Mouse (Mus musculus) neural tube, embryonic 14.5 days (tissue): Measurements from ENCODE around the gene Atp8a1. TPM values are rescaled to one million over a fixed set of nuclear protein-coding genes. Genes with fewer than 3 reads are reported as not detected.

Experiments
- ATAC-seq: fragments of 200-750 bp; cut with Nextera tagmentation; 2 replicates; pipeline ENCODE4 v1.8.0; 2017; ENCODE audit warnings: low read depth, mild to moderate bottlenecking, moderate TSS enrichment, moderate library complexity
- H3K27ac ChIP-seq: fragments of 300-500 bp; sonication (generic); 2 replicates; pipeline ENCODE4 v1.5.1; 2014; ENCODE audit warnings: low read depth, mild to moderate bottlenecking, control low read depth, low read length, moderate library complexity, mixed read lengths
- H3K27me3 ChIP-seq: fragments of 300-500 bp; sonication (generic); 2 replicates; pipeline ENCODE4 v1.6.1; 2014; ENCODE audit warnings: low read length; ENCODE audit not compliant: control insufficient read depth, insufficient read depth
- H3K36me3 ChIP-seq: fragments of 300-500 bp; sonication (generic); 2 replicates; pipeline ENCODE4 v1.6.1; 2014; ENCODE audit warnings: low read length, mixed read lengths; ENCODE audit not compliant: control insufficient read depth, insufficient read depth
- H3K4me1 ChIP-seq: fragments of 300-500 bp; sonication (generic); 2 replicates; pipeline ENCODE4 v1.6.1; 2014; ENCODE audit warnings: low read length; ENCODE audit not compliant: control insufficient read depth, insufficient read depth
- H3K4me2 ChIP-seq: fragments of 300-500 bp; sonication (generic); 2 replicates; pipeline ENCODE4 v1.6.1; 2014; ENCODE audit warnings: mild to moderate bottlenecking, low read depth, low read length, control low read depth
- H3K4me3 ChIP-seq: fragments of 300-500 bp; sonication (generic); 2 replicates; pipeline ENCODE4 v1.5.1; 2014; ENCODE audit warnings: low read depth, low read length, control low read depth, mixed read lengths
- H3K9ac ChIP-seq: fragments of 300-500 bp; sonication (generic); replicated peaks from 2 replicates; pipeline ENCODE4 v1.6.1; 2014; ENCODE audit warnings: low read depth, mild to moderate bottlenecking, control low read depth, low read length, mixed read lengths
- H3K9me3 ChIP-seq: fragments of 300-500 bp; sonication (generic); 2 replicates; pipeline ENCODE4 v1.6.1; 2016; ENCODE audit warnings: low read length; ENCODE audit not compliant: control insufficient read depth
- WGBS: fragments of 180-500 bp; shearing (Covaris S2); extraction: QIAGEN DNeasy Blood & Tissue Kit; methylation state at CpG from one replicate; pipeline ENCODE4 v1.1.7; 2014; 5-methylcytosine and 5-hydroxymethylcytosine counted together
- polyA plus RNA-seq: library from polyadenylated mRNA; unstranded; fragments of >200 nt; fragmentation: Nextera tagmentation; extraction: Ambion mirVana; gene quantifications from 2 replicates; pipeline ENCODE4 v1.2.1, GENCODE M21; 2014

The Atp8a1 gene
- polyA plus RNA-seq, 1 experiment from 2014 or later: 72.6 TPM

DNA sequence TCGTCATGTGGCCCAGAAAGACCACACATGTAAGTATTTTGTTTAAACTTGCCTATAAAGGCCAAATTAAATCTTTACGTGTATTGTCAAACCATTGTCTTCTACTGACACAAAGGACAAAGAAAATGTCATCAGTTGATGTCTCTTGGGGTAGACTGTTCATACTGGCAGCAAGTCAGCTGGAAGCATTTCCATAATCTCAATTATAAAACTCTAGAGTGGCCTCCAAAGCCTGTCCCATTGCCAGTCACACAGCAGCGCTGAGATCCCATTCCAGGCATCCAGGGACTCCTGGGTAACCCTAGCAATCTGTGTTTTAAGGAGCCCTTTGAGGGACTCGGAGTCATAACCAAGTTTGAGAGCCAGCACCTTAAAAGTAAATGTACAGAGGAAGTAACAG is 48.9 kb downstream of the Atp8a1 start:
- no peaks in the 10 kb centered on the region for H3K27me3 ChIP-seq
- no peak overlapping the region for H3K9ac ChIP-seq
- H3K36me3 ChIP-seq: no peaks in the 10 kb centered on the region
- no peak overlapping the region for H3K4me3 ChIP-seq
- H3K4me1 ChIP-seq: 0 out of 2 replicates have a peak, but pooled peaks cover 2% of the 10 kb centered on the region
- no peak overlapping the region for H3K4me2 ChIP-seq
- H3K9me3 ChIP-seq: no peaks in the 10 kb centered on the region
- no peak overlapping the region for H3K27ac ChIP-seq
- 85% methylated on average over 4 of the region's 4 CpGs for WGBS
- no peak for ATAC-seq

DNA sequence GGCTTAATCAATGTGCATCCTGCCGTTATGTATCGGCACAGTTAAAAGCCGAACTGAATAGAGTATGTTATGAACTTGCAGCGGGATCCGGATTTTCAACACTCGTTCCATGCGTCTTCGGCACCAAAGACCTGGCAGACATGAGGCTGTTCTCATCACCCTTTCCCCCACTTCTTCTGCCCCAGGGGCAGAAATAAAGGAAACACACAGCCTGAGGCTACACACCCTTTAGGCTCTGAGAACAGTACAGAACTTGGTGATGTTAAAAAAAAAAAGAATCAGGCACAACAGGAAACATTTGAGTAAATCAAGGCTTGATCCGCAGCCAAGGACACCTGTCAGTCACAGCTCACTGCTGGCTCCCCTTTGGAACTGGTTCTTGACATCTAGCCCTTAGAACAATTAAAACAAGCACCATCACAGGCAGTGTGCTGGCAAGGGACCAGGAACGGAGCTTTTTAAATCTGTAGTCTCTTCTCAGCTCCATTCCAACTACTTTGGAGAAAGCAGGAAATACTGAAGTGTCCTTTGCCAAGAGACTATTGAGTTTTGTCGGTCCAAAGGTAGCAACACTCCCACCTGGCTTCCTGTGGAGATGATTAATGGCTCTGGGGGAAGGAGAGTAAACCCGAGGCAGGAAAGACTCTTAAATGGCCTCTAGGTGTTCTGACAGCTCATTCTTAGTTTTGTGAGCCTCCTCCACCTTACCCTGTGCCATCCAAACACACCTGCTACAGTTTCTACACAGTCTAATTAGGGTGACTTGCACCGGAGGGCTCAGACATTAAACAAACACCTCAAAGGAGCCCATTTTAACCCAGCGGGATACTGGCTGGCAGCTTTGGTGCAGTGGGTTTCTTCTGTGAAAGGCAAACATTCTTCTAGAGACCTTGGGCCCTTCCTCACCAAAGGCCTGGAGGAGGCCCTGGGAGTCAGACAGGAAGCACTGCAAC is 50.0 kb downstream of the Atp8a1 start:
- ATAC-seq: no peak
- Histone ChIP-seq H3K27me3 (no peaks in the 10 kb centered on the region), H3K4me1 (0 out of 2 replicates have a peak, but pooled peaks cover 2% of the 10 kb centered on the region), H3K36me3 (no peaks in the 10 kb centered on the region), H3K9ac (no peak overlapping the region), H3K4me2 (no peak overlapping the region), H3K9me3 (no peaks in the 10 kb centered on the region), H3K27ac (no peak overlapping the region), H3K4me3 (no peak overlapping the region)
- WGBS: 66% methylated on average over 14 of the region's 14 CpGs

DNA sequence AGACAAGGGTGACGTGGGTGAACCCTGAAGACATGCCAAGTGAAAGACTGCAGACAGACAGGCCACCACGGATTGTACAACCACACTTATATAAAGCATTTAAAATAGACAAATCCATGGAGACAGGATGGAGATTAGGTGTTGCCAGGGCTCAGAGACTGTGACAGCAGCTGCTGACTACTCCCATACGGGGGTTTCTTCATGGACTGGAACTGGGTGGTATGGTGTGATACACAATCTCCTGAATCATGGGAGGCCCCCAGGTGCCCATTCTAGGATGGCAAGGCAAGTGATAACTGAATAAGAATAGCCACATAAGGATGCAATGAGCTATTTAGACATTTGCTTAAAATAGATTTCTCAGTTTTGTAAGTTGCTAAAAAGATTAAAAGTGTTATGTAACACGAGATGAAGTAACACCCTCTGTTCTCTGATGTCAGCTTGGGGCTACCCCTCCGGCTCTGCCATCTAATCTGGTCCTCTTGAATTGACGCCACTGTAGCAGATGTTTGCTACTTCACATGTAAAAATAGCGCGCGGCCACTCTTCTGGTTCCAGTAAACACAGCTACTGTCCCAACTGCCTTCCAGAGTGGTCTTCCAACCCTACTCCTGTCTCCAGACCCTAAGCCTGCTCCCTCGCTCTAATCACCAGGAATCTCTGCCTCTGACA is 53.0 kb downstream of the Atp8a1 start:
- H3K27ac ChIP-seq: no peak overlapping the region
- whole genome bisulfite sequencing: 87% methylated on average over 10 of the region's 10 CpGs
- H3K9ac ChIP-seq: no peak overlapping the region
- H3K4me2 ChIP-seq: no peak overlapping the region
- no peaks in the 10 kb centered on the region for H3K36me3 ChIP-seq
- H3K4me1 ChIP-seq: 0 out of 2 replicates have a peak, but pooled peaks cover 2% of the 10 kb centered on the region
- H3K4me3 ChIP-seq: no peak overlapping the region
- H3K27me3 ChIP-seq: no peaks in the 10 kb centered on the region
- no peak for ATAC-seq
- H3K9me3 ChIP-seq: no peaks in the 10 kb centered on the region

GRCm38 (mm10) chr5:67782775-67783174 is 64.5 kb downstream of the Atp8a1 start:
- H3K4me3 ChIP-seq: no peak overlapping the region
- H3K27me3 ChIP-seq: no peaks in the 10 kb centered on the region
- no peaks in the 10 kb centered on the region for H3K9me3 ChIP-seq
- WGBS: 86% methylated on average over 7 of the region's 7 CpGs
- no peak overlapping the region for H3K4me2 ChIP-seq
- no peak overlapping the region for H3K9ac ChIP-seq
- H3K27ac ChIP-seq: no peak overlapping the region
- H3K36me3 ChIP-seq: no peaks in the 10 kb centered on the region
- no peak for ATAC-seq
- no peaks in the 10 kb centered on the region for H3K4me1 ChIP-seq

DNA sequence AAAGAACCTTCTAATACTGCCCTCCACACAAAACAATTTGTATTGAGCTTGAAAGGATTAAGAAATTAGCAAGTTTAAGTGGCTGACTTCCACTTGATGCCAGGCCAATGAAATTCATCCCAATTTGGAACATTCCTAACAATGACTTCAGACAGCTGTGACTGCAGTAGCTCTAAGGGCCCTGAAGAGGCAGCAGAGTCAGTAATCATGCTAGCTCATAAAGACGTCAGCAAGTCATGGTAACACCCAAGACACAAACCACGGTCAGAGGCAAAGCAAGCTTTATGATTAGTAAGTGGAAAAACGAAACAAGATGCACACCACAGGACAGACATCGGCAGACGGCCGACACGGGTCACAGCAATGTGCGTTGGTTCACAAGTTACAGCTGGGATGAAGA is 69.2 kb downstream of the Atp8a1 start:
- Histone ChIP-seq H3K4me3 (no peak overlapping the region), H3K27me3 (no peaks in the 10 kb centered on the region), H3K4me2 (no peak overlapping the region), H3K36me3 (no peaks in the 10 kb centered on the region), H3K27ac (no peak overlapping the region), H3K4me1 (no peaks in the 10 kb centered on the region), H3K9ac (no peak overlapping the region), H3K9me3 (no peaks in the 10 kb centered on the region)
- peak; percentile 74 for ATAC-seq
- WGBS: 69% methylated on average over 8 of the region's 8 CpGs

GRCm38 (mm10) chr5:67774186-67774585 is 73.0 kb downstream of the Atp8a1 start:
- Histone ChIP-seq H3K27ac (no peak overlapping the region), H3K4me3 (no peak overlapping the region), H3K4me1 (no peaks in the 10 kb centered on the region), H3K4me2 (no peak overlapping the region), H3K27me3 (no peaks in the 10 kb centered on the region), H3K36me3 (no peaks in the 10 kb centered on the region), H3K9me3 (no peaks in the 10 kb centered on the region), H3K9ac (no peak overlapping the region)
- WGBS: 94% methylated on average over 2 of the region's 2 CpGs
- no peak for ATAC-seq

DNA sequence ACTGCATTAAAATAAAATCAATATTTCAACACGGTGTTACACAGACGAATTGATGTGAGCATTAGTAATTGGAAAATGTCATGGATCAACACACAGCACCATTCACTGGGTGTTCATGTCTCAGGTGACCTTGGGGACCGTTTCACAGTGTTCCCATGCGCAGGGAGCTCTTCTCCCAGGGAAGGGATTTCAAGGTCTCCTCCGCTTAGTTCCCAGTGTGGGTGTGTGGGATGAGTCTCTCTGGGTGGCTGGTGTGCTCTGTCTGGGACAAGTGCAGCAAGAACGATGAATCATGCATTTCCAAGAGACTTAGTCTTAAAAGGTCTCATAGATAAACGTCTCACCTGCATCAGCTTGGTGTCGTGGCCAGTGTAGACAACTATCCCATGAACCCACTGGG is 78.5 kb downstream of the Atp8a1 start:
- no peaks in the 10 kb centered on the region for H3K9me3 ChIP-seq
- no peak overlapping the region for H3K9ac ChIP-seq
- H3K4me3 ChIP-seq: no peak overlapping the region
- ATAC-seq: no peak
- 90% methylated on average over 8 of the region's 8 CpGs for WGBS
- no peaks in the 10 kb centered on the region for H3K36me3 ChIP-seq
- H3K4me2 ChIP-seq: no peak overlapping the region
- H3K27me3 ChIP-seq: no peaks in the 10 kb centered on the region
- no peaks in the 10 kb centered on the region for H3K4me1 ChIP-seq
- H3K27ac ChIP-seq: no peak overlapping the region

GRCm38 (mm10) chr5:67764798-67765197 is 82.4 kb downstream of the Atp8a1 start:
- no peak for ATAC-seq

DNA sequence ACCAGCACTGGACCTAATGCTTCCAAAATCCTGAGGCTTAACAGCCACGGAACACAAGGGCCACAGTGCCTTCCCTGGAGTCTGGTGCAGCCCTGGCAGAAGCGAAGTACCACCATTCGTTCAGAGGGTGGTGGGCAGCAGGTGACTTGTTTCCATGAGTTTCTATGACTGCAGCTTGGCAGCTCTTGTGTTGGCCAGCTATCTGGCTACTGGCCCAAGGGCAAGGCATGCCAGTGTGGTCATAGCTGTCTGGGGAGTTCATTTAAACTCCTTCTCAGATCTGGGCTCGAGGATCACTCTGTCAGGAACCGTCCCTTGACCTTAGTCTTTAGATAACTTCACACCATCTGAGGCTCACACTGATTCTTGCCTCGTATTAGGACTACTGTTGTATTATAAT is 89.1 kb downstream of the Atp8a1 start:
- no peak overlapping the region for H3K4me3 ChIP-seq
- H3K9ac ChIP-seq: no peak overlapping the region
- no peaks in the 10 kb centered on the region for H3K9me3 ChIP-seq
- H3K27ac ChIP-seq: no peak overlapping the region
- H3K27me3 ChIP-seq: no peaks in the 10 kb centered on the region
- no peak overlapping the region for H3K4me2 ChIP-seq
- no peaks in the 10 kb centered on the region for H3K4me1 ChIP-seq
- H3K36me3 ChIP-seq: peaks cover 11% of the 10 kb centered on the region
- 0 out of 2 replicates have a peak, but pooled peaks have one; percentile 21 for ATAC-seq
- 87% methylated on average over 6 of the region's 6 CpGs for WGBS

More at GRCm38 (mm10) chr5:67764798-67765197, 82.4 kb downstream of the Atp8a1 start:
- Histone ChIP-seq H3K9ac (no peak overlapping the region), H3K27me3 (no peaks in the 10 kb centered on the region), H3K4me3 (no peak overlapping the region), H3K27ac (no peak overlapping the region), H3K4me2 (no peak overlapping the region), H3K4me1 (no peaks in the 10 kb centered on the region), H3K9me3 (no peaks in the 10 kb centered on the region), H3K36me3 (peaks cover 11% of the 10 kb centered on the region)
- WGBS: 97% methylated on average over 3 of the region's 3 CpGs
